Mouse (Mus musculus): ENCODE measurements at regions not wholly inside any gene's neighbourhood (a gene's known extent, or its start where the extent isn't known, plus 50 kb on each side); places are given as distances from the start of the nearest gene placed in this dataset.

DNA sequence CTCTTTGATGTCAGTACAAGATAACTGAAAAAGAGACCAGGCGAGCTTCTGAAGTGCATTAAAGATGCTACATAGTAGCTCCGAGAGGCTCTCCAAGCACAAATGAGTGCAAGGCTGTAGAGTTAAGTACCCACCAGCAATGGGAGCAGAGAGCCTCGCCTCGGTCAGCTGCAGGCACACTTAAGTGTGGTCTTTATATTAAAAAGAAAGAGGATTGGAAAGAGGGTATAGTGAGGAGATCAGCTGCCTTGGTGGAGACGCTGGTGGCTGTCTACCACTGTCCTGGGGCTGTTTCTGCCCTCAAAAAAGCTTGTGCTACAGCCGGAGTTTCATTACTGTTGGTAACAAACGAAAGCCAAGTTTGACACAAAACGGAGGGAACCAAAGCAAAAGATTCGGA, 68.3 kb upstream of the Ppara start:
- peaks cover 5% of the 10 kb centered on the region for H3K4me1 ChIP-seq (ENCODE audit: control insufficient read depth, insufficient read depth, low read length)
- peak overlapping the region; percentile 89 for H3K27ac ChIP-seq (ENCODE audit: insufficient read depth, low read length)
- no peak for TF ChIP-seq POLR2A (IDR thresholded peaks at IDR 0.05; ENCODE audit: extremely low read depth, insufficient read depth, low read length)
- no peak for TF ChIP-seq CTCF (IDR thresholded peaks at IDR 0.05; ENCODE audit: extremely low read depth, insufficient read depth, low read length)
- H3K4me3 ChIP-seq (ENCODE audit: insufficient read depth, low read length), result peak overlapping the region; percentile 50

DNA sequence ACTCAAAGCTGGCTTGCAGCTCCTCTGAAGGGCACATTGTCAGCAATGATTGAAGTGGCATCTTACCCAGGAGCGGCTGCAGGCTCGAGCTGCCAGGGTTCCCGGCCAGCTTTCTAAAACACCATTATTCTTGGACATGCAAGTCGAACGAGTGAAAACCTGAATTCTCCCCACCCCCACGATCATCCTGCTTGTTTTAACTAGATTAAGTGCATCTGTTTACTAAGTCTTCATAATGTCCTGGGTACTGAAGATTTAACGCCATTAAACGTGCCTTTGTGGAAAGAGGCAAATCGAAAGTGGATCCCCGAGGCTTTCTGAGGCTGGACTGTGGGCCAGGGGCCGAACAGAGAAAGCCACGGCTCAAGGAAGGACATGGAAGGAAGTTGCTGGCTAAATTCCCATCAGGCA, 67.4 kb upstream of the Ppara start:
- TF ChIP-seq CTCF (IDR thresholded peaks at IDR 0.05; ENCODE audit: extremely low read depth, insufficient read depth, low read length) (no peak), POLR2A (IDR thresholded peaks at IDR 0.05; ENCODE audit: extremely low read depth, insufficient read depth, low read length) (no peak)
- peaks cover 5% of the 10 kb centered on the region for H3K4me1 ChIP-seq (ENCODE audit: control insufficient read depth, insufficient read depth, low read length)

DNA sequence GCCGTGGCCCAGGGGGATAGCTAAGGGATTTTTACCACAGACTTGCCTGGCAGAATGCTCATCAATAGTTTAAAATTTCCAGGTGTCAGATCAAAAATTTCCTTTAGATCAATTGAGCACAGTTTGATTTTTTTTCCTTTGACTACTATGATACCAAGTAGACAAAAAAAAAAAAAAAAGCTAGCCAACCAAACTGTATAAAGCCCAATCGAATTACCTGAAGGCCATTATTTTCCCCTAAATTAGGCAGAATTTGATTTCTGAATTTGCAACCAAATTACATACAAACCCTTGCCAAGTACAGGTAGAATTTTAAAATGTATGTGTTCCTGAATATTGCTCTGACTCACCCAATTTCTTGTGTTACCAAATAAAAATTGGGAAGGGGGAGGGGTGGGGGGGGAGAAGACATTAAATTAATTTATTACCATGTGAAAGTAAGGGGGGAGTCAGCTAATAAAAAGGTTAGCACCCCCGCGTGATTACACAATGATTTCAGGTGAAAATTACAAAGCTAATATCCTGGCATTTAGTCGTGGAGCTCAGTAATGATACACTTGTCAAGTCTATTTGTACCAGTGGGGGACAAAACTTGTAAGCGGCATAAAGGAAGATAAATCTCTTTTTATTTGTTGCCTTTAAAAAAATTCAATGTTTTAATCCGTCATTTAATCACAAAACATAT, 66.7 kb upstream of the Ppara start:
- peaks cover 4% of the 10 kb centered on the region for H3K4me1 ChIP-seq (ENCODE audit: control insufficient read depth, insufficient read depth, low read length)

More for the DNA sequence above, 67.4 kb upstream of the Ppara start:
- peak overlapping the region; percentile 98 for H3K27ac ChIP-seq (ENCODE audit: insufficient read depth, low read length)
- peak overlapping the region; percentile 50 for H3K4me3 ChIP-seq (ENCODE audit: insufficient read depth, low read length)

GRCm38 (mm10) chr15:85668871-85669651, 65.7 kb upstream of the Ppara start:
- no peak for TF ChIP-seq CTCF (IDR thresholded peaks at IDR 0.05; ENCODE audit: extremely low read depth, insufficient read depth, low read length)
- no peak for TF ChIP-seq POLR2A (IDR thresholded peaks at IDR 0.05; ENCODE audit: extremely low read depth, insufficient read depth, low read length)

More for the DNA sequence above, 66.7 kb upstream of the Ppara start:
- Histone ChIP-seq H3K4me3 (ENCODE audit: insufficient read depth, low read length) (peak overlapping the region; percentile 50), H3K27ac (ENCODE audit: insufficient read depth, low read length) (peak overlapping the region; percentile 98)
- TF ChIP-seq POLR2A (IDR thresholded peaks at IDR 0.05; ENCODE audit: extremely low read depth, insufficient read depth, low read length) (no peak), CTCF (IDR thresholded peaks at IDR 0.05; ENCODE audit: extremely low read depth, insufficient read depth, low read length) (no peak)

GRCm38 (mm10) chr15:85669652-85670175, 65.1 kb upstream of the Ppara start:
- Histone ChIP-seq H3K27ac (ENCODE audit: insufficient read depth, low read length) (peak overlapping the region; percentile 100), H3K4me3 (ENCODE audit: insufficient read depth, low read length) (peak overlapping the region; percentile 86), H3K4me1 (ENCODE audit: control insufficient read depth, insufficient read depth, low read length) (peaks cover 4% of the 10 kb centered on the region; the same call in 1 of the 2 replicates)
- TF ChIP-seq CTCF (IDR thresholded peaks at IDR 0.05; ENCODE audit: extremely low read depth, insufficient read depth, low read length) (no peak), POLR2A (IDR thresholded peaks at IDR 0.05; ENCODE audit: extremely low read depth, insufficient read depth, low read length) (peak; percentile 86)

More at GRCm38 (mm10) chr15:85668871-85669651, 65.7 kb upstream of the Ppara start:
- Histone ChIP-seq H3K27ac (ENCODE audit: insufficient read depth, low read length) (peak overlapping the region; percentile 100), H3K4me1 (ENCODE audit: control insufficient read depth, insufficient read depth, low read length) (peaks cover 4% of the 10 kb centered on the region), H3K4me3 (ENCODE audit: insufficient read depth, low read length) (peak overlapping the region; percentile 86)

DNA sequence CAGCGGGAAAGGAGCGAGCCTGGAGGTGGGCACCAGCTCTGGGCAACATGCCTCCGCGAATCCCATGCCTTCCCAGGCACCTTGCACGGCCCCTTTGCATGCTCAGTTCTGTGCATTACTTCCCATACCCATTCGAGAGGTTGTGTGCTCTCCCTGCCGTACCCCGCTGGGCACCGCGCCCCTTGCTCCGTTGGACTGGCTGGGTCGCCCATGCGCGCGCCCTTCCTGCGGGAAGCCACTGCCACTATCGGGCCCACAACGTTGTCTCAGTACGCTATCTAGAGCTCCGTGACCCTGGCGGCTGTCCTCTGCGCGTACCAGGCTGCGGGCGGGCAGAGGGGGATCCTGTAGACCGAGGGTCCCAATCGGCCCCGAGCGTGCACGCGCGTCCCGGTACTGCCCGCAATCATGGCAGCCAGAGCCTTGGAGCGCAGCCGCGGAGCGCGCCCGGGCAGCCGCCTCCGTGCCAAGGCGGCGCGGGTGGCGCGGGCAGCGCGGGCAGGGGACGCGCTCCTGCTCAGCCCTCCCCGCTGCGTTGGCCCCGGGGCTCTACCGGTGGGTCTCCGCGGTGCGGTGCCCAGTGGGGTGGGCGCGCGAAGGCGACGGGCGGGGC, 64.5 kb upstream of the Ppara start:
- Histone ChIP-seq H3K4me3 (ENCODE audit: insufficient read depth, low read length) (peak overlapping the region; percentile 86), H3K4me1 (ENCODE audit: control insufficient read depth, insufficient read depth, low read length) (peaks cover 4% of the 10 kb centered on the region; the same call in 1 of the 2 replicates), H3K27ac (ENCODE audit: insufficient read depth, low read length) (peak overlapping the region; percentile 100)
- no peak for TF ChIP-seq CTCF (IDR thresholded peaks at IDR 0.05; ENCODE audit: extremely low read depth, insufficient read depth, low read length)
- peak; percentile 3; the same call in 1 of the 2 replicates for TF ChIP-seq POLR2A (IDR thresholded peaks at IDR 0.05; ENCODE audit: extremely low read depth, insufficient read depth, low read length)

DNA sequence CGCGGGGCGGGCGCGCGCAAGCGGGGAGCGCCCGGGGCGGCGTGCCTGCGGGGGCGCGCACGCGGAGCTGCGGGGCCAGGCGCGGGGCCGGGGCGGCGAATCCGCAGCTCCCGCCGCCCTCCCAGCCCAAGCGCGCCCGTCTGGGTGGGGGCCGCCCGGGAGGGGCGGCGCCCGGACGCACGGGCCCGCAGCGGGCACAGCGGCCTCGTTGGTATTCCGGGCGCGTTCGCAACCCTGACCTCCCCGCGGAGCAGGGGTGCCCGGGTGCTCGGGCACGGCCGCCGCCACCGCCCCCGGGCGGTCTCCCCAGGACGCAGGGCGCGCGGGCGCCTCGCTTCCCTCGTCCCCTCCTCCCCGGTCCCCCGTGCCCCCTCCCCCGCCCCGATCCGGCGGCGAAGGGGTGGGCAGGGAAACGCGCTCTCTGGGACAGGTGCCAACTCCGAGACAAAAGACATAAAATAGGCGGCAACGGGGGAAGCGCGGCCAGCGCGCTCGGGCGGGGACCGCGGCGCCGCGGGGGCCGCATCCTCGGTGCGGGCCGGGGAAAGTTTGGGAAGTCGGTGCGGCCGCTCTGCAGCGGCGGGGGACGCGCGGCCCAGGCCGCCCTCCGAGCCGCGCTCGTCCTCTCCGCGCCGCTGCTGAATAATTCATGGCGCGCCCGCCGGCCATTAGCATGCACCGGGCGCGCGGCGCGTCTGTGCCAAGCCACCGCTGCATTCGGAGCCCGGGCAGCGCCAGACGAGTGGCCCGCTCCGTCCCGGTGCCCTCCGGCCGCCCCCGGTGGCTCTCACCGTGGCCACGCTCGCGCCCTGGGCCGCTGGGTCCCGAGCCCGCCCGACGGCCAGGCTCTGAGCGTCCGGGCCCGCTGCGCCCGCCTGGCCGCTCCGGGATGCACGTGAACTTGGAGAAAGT, 63.7 kb upstream of the Ppara start:
- H3K4me1 ChIP-seq (ENCODE audit: control insufficient read depth, insufficient read depth, low read length), result peaks cover 6% of the 10 kb centered on the region
- H3K4me3 ChIP-seq (ENCODE audit: insufficient read depth, low read length), result peak overlapping the region; percentile 86
- peak overlapping the region; percentile 100 for H3K27ac ChIP-seq (ENCODE audit: insufficient read depth, low read length)
- TF ChIP-seq CTCF (IDR thresholded peaks at IDR 0.05; ENCODE audit: extremely low read depth, insufficient read depth, low read length) (no peak), POLR2A (IDR thresholded peaks at IDR 0.05; ENCODE audit: extremely low read depth, insufficient read depth, low read length) (peak; percentile 27; the same call in 1 of the 2 replicates)

DNA sequence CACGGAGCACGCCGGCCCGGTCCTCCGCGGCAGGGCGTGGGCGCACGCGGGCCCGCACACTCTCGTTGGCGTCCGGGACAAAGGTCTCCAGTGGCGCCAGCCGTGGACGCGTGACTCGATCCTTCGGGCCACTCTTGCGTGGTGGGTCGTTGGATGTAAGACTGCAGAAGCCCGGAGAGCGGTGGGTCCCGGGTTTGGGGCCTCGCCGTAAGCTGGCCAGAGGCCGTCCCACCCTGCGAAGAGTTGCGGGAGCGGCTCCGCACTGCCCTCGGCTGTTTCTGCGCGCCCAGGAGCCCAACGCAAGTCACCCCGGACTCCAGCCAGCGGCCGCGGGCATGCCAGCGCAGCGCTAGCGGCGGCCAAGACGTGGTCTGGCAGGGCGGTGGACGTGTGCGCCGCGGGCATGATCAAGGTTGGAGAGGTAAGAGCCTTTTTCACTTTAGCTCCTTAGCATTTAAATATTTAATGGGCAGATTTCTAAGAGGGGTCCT, 63.0 kb upstream of the Ppara start:
- Histone ChIP-seq H3K4me1 (ENCODE audit: control insufficient read depth, insufficient read depth, low read length) (peaks cover 10% of the 10 kb centered on the region), H3K27ac (ENCODE audit: insufficient read depth, low read length) (peak overlapping the region; percentile 100), H3K4me3 (ENCODE audit: insufficient read depth, low read length) (peak overlapping the region; percentile 86)
- TF ChIP-seq POLR2A (IDR thresholded peaks at IDR 0.05; ENCODE audit: extremely low read depth, insufficient read depth, low read length), result no peak
- no peak for TF ChIP-seq CTCF (IDR thresholded peaks at IDR 0.05; ENCODE audit: extremely low read depth, insufficient read depth, low read length)
